Mouse (Mus musculus) olfactory bulb, adult 2 months (tissue): ENCODE measurements around the gene Ankrd12.

Experiments used
- CTCF ChIP-seq: fragments of 200-500 bp; IDR thresholded peaks from 2 replicates; pipeline ENCODE4 v1.5.1; 2012; ENCODE audit warnings: low read depth, mild to moderate bottlenecking, low read length, moderate library complexity; ENCODE audit not compliant: insufficient read depth
- POLR2A ChIP-seq: fragments of 200-500 bp; IDR thresholded peaks from 2 replicates; pipeline ENCODE4 v1.6.1; 2012; ENCODE audit warnings: mild to moderate bottlenecking, low read depth, low read length, moderate library complexity; ENCODE audit not compliant: insufficient read depth

DNA sequence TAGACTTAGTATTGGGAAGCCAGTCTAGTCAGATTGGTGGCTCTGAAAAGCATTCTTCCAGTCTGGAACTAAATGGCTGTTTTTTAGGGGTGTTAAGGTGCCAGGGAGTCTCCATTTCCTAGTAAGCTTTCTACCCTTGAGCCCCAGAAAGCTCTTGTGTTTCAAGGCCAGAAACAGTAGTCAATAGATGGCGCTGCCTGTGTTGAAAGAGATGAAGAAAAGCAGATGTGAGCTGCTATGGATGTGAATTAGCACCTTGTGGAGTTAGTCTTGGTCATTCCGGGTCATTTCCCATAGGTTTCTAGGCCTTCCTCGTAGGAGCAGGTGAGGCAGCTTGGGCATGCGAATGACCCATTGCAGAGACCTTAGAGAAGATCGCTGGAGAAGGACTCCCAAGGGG is 48.3 kb upstream of the Ankrd12 start:
- no peak for TF ChIP-seq POLR2A
- no peak for TF ChIP-seq CTCF
